Mouse (Mus musculus) G1E (cell line): ENCODE results near the gene Ltb4r1. TPM values are rescaled to one million over a fixed set of nuclear protein-coding genes. Genes with fewer than 3 reads are reported as not detected.

Source experiments
- ATAC-seq: 2 replicates; pipeline ENCODE4 v1.8.0; 2016; ENCODE audit warnings: mild to moderate bottlenecking; ENCODE audit not compliant: insufficient number of reproducible peaks, poor library complexity, low FRiP score, severe bottlenecking; ENCODE audit errors: extremely low read depth
- DNase-seq: peaks from one replicate; pipeline ENCODE4 v3.0.0; 2012; ENCODE audit warnings: low spot score
- H3K27me3 ChIP-seq: 2 replicates; pipeline ENCODE4 v1.6.1; 2012; ENCODE audit warnings: mild to moderate bottlenecking, low read length, inconsistent platforms; ENCODE audit not compliant: insufficient read depth
- H3K36me3 ChIP-seq: replicated peaks from 2 replicates; pipeline ENCODE3; 2012; ENCODE audit warnings: mild to moderate bottlenecking, inconsistent platforms
- H3K4me1 ChIP-seq: 2 replicates; pipeline ENCODE4 v1.6.1; 2012; ENCODE audit warnings: low read depth, low read length, inconsistent platforms, mixed read lengths; ENCODE audit not compliant: insufficient read depth
- H3K4me3 ChIP-seq: 2 replicates; pipeline ENCODE4 v1.5.1; 2012; ENCODE audit warnings: low read depth, mild to moderate bottlenecking, inconsistent platforms, low read length, moderate library complexity, mixed read lengths
- H3K9me3 ChIP-seq: replicated peaks from 2 replicates; pipeline ENCODE4 v1.6.1; 2012; ENCODE audit warnings: inconsistent platforms
- CTCF ChIP-seq: IDR thresholded peaks from 2 replicates; pipeline ENCODE4 v1.5.1; 2012; ENCODE audit warnings: low read depth, low read length, inconsistent platforms, mixed read lengths
- GATA1 ChIP-seq: IDR thresholded peaks from 2 replicates; pipeline ENCODE4 v1.6.1; 2012; ENCODE audit warnings: borderline replicate concordance, low read length, inconsistent platforms, mixed read lengths
- GATA2 ChIP-seq: IDR thresholded peaks from 2 replicates; pipeline ENCODE4 v1.6.1; 2012; ENCODE audit warnings: low read depth, low read length, inconsistent platforms, borderline replicate concordance
- POLR2AphosphoS5 ChIP-seq: IDR thresholded peaks from 2 replicates; pipeline ENCODE4 v1.6.1; 2012; ENCODE audit warnings: low read depth, low read length, inconsistent platforms; ENCODE audit not compliant: insufficient replicate concordance
- TAL1 ChIP-seq: conservative IDR thresholded peaks from 2 replicates; pipeline ENCODE4 v1.6.1; 2012; ENCODE audit warnings: low read depth, low read length, inconsistent platforms, mixed read lengths
- polyA plus RNA-seq: library from polyadenylated mRNA; stranded (reverse); fragments of >175 nt; gene quantifications from 2 replicates; pipeline ENCODE4 v1.2.3, GENCODE M21; 2012
- total RNA-seq, 2 experiments: library from RNA; stranded (forward) in 1 of 2; stranded (reverse) in 1 of 2; fragments of 200-1000 nt in 1 of 2; fragments of >200 nt in 1 of 2; fragmentation: Nextera tagmentation in 1 of 2; gene quantifications; 2 replicates each; pipeline ENCODE4 v1.2.3; 2014 to 2017

Gene Ltb4r1
- total and polyA plus RNA-seq, 3 experiments: 0.11 to 1.0 TPM; not detected in 1

- H3K4me3 ChIP-seq: no peak overlapping the region; the same call in 1 of the 2 replicates
- H3K4me1 ChIP-seq: peaks cover 45% of the 10 kb centered on the region
- no peaks in the 10 kb centered on the region for H3K36me3 ChIP-seq
- peak; percentile 75 for DNase-seq
- no peaks in the 10 kb centered on the region for H3K9me3 ChIP-seq
- TF ChIP-seq POLR2AphosphoS5: no peak
- peak; percentile 96 for TF ChIP-seq CTCF
- no peak for TF ChIP-seq TAL1
- TF ChIP-seq GATA2: no peak
- peak; percentile 40 for ATAC-seq
- peaks cover 92% of the 10 kb centered on the region for H3K27me3 ChIP-seq
These were observed 15.5 kb downstream of the Ltb4r1 start for GRCm38 (mm10) chr14:55781310-55781709.

DNA sequence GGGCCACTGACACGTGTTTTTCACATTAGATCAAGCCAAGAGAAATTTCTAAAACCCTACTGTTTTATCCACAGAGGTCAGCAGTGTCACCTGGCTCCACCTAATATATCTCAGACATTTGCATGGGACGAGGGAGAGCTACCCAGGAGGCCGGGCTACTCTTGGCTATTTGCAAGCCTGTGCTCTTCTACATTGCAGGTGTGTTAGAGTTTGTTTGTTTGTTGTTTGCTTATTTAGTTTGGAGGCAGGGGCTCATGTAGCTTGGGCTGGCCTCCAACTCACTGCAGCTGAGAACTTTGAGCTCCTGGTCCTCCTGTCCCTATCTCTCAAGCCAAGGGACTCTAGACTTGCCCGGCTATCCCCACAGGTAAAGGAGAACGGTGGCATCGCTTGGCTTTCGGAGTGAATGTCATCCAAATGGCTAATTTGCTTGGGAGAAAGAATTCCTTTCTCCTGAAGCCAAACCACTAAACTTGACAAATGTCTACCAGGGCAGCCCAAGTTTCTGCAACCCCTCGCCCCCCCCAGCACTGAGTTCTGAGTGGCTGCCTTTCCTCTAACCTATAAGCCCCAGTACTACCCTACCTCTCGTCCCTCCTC is 16.7 kb downstream of the Ltb4r1 start:
- H3K27me3 ChIP-seq: peaks cover 93% of the 10 kb centered on the region
- ATAC-seq (no peak), DNase-seq (no peak)
- TF ChIP-seq GATA2 (no peak), GATA1 (no peak), CTCF (no peak), POLR2AphosphoS5 (no peak), TAL1 (no peak)
- no peak overlapping the region for H3K4me3 ChIP-seq
- H3K9me3 ChIP-seq: no peaks in the 10 kb centered on the region
- no peaks in the 10 kb centered on the region for H3K36me3 ChIP-seq
- peaks cover 34% of the 10 kb centered on the region for H3K4me1 ChIP-seq

GRCm38 (mm10) chr14:55783171-55783957 is 17.6 kb downstream of the Ltb4r1 start:
- Histone ChIP-seq H3K4me3 (no peak overlapping the region), H3K36me3 (no peaks in the 10 kb centered on the region), H3K4me1 (peaks cover 30% of the 10 kb centered on the region), H3K9me3 (no peaks in the 10 kb centered on the region), H3K27me3 (peaks cover 93% of the 10 kb centered on the region)
- TF ChIP-seq GATA2 (no peak), POLR2AphosphoS5 (no peak), GATA1 (no peak), TAL1 (no peak), CTCF (no peak)
- ATAC-seq (no peak), DNase-seq (no peak)

- H3K4me3 ChIP-seq: no peak within 1 kb of the TSS
These were observed 18.1 kb downstream of the Ltb4r1 start, which contains the start of gene Adcy4 for GRCm38 (mm10) chr14:55783958-55784235. Gene Adcy4 (minus strand): TSS chr14:55784095.

DNA sequence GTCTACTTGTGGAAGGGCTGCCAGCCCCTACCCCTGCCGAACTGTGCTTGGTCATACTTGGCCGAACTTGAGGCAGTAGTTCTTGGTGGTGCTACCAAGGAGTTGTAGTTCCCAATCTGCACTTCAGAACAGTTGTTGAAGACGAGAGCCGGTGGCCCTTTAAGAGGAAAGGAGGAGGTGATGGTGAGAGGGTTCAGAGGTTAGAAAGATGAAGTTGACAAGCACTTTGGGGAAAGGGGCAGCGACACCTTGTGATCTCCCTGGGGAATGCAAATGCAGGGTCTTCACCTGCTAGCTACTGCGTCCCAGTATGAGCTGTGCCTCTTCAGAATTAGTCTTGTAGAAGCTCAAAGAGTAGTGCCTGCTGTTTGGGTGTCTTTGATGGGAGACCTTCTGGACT is 19.4 kb downstream of the Ltb4r1 start:
- no peak for TF ChIP-seq CTCF
- TF ChIP-seq TAL1: no peak
- TF ChIP-seq POLR2AphosphoS5: no peak
- no peak for TF ChIP-seq GATA1
- TF ChIP-seq GATA2: no peak
- H3K9me3 ChIP-seq: no peaks in the 10 kb centered on the region
- H3K4me1 ChIP-seq: peaks cover 23% of the 10 kb centered on the region
- peaks cover 88% of the 10 kb centered on the region for H3K27me3 ChIP-seq
- no peak overlapping the region for H3K4me3 ChIP-seq
- no peak for ATAC-seq
- no peak for DNase-seq
- H3K36me3 ChIP-seq: no peaks in the 10 kb centered on the region

More at GRCm38 (mm10) chr14:55783958-55784235, 18.1 kb downstream of the Ltb4r1 start, which contains the start of gene Adcy4:
- H3K9me3 ChIP-seq: no peaks in the 10 kb centered on the region
- H3K36me3 ChIP-seq: no peaks in the 10 kb centered on the region
- ATAC-seq (no peak), DNase-seq (no peak)
- peaks cover 93% of the 10 kb centered on the region for H3K27me3 ChIP-seq
- TF ChIP-seq GATA2: no peak
- no peak for TF ChIP-seq POLR2AphosphoS5
- peaks cover 27% of the 10 kb centered on the region for H3K4me1 ChIP-seq

GRCm38 (mm10) chr14:55787731-55788130 is 22.0 kb downstream of the Ltb4r1 start:
- peaks cover 11% of the 10 kb centered on the region for H3K4me1 ChIP-seq
- DNase-seq (no peak), ATAC-seq (no peak)
- no peaks in the 10 kb centered on the region for H3K36me3 ChIP-seq
- H3K4me3 ChIP-seq: no peak overlapping the region
- no peak for TF ChIP-seq POLR2AphosphoS5
- no peak for TF ChIP-seq GATA2
- no peak for TF ChIP-seq TAL1
- no peak for TF ChIP-seq CTCF
- TF ChIP-seq GATA1: no peak
- H3K27me3 ChIP-seq: peaks cover 75% of the 10 kb centered on the region
- no peaks in the 10 kb centered on the region for H3K9me3 ChIP-seq
